Mouse (Mus musculus) lung, adult 2 months (tissue): Measurements from ENCODE around the gene Gpr3.

Experiments used
- CTCF ChIP-seq: fragments of 200-500 bp; IDR thresholded peaks from 2 replicates; pipeline ENCODE4 v1.5.1; 2011; ENCODE audit warnings: mild to moderate bottlenecking, low read length, control low read depth; ENCODE audit not compliant: insufficient read depth
- POLR2A ChIP-seq: fragments of 200-500 bp; IDR thresholded peaks from 2 replicates; pipeline ENCODE4 v1.6.1; 2011; ENCODE audit warnings: low read depth, mild to moderate bottlenecking, control low read depth, low read length, borderline replicate concordance; ENCODE audit errors: extremely low read depth

DNA sequence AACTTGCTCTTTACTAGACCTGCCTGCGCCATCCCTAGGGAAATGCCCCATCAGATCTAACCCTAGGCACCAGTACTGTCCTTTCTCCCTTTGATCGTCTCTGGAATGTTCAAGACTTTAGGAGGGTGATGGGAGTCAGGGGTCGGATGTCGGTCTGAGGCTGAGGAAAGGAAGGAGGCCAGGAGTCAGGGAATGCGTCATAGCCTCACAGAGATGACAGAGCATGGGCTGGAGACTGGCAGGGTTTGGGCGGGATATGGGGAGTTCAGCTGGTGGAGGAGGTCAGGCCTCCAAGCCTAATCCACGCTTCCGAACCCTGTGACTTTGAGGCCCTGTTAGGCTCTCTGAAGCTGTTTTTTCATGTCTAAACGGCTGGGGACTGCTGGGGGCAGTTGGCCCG is 1.3 kb upstream of the Gpr3 start:
- TF ChIP-seq CTCF: no peak
- TF ChIP-seq POLR2A: no peak
